Mouse (Mus musculus): ENCODE measurements at regions not wholly inside any gene's neighbourhood (a gene's known extent, or its start where the extent isn't known, plus 50 kb on each side); places are given as distances from the start of the nearest gene placed in this dataset.
"Not testable (repeated sequence)": the region's sequence is repeated elsewhere in the genome, so short reads cannot be mapped to it uniquely, and the experiment has no call there.

DNA sequence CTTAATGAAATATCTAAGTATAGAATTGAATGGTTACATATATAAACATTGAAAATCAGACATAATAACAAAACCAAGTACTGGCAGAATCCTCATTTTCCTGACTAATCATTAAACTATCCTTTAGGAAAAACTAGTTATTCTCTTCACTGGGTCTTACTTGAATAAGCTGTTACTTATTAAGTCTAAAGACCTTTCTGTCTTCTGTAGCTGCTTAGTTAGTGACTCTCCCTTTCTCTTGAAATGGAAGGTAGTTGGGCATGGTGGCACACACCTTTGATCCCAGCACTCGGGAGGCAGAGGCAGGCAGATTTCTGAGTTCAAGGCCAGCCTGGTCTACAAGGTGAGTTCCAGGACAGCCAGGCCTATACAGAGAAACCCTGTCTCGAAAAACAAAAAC is 135.9 kb upstream of the Abcb5 start:
- not testable (repeated sequence) for DNase-seq (ENCODE audit: low read depth, low spot score)

DNA sequence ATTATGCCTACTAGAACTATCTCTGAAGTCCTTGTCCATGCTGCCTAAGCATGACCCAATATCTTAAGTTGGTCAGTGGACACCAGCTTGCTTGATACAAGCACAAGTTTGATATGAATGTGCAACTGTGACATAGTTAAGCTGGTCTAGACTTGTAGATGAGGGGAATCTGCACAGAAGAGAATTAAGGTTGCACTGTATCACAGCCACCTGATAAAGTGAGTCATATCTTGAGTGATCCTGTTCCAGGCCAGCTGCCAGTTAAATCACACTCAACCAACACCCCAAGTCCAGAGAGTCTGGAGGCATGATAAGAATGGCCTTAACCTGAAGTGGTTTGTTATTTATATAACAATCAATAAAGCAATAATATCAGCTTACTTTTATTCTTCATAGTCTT is 133.5 kb upstream of the Abcb5 start:
- DNase-seq (ENCODE audit: low read depth, low spot score) = no peak

- no peak for DNase-seq (ENCODE audit: low read depth, low spot score)
Observed at GRCm38 (mm10) chr12:119097814-119098213, 131.6 kb upstream of the Abcb5 start.

DNA sequence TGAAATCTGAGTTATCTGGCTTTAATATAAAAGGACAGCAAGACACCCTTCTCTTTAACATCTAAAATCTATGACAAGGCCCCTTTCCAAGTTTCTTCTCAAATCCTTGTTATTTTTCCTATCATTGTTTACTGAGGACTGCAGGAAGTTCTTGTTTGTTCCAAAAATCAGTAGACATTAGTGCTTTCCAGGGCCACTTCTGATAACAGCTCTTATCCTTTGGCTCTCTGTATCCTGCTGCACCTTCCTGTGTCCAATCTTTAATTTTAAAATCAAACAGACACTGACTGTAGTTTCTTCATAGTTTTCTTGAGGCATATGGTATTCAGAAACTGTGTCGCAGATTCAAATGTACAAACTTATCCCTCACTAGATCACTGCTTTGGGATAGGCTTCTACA is 128.1 kb upstream of the Abcb5 start:
- no peak for DNase-seq (ENCODE audit: low read depth, low spot score)

- no peak for DNase-seq (ENCODE audit: low read depth, low spot score)
Observed at GRCm38 (mm10) chr12:119093402-119093801, 127.2 kb upstream of the Abcb5 start.

DNA sequence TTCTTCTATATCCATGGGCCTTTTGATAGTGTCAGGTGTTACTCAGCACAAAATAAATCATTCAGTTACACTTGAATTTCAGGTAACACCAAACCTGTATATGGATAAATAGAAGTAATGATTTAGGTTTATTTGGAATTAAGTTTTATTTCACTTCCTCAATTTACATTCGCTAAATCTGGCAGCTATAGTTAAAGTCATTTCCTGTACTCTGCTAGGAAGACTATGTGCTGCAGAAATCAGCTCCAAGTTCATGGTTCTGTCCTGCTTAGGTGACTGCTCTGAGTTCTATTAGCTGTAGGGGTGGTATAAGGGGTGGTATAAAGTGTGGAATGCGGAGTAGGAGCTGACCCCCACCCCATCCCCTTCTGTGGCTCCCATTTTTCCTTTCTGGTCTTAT is 123.1 kb upstream of the Abcb5 start:
- no peak for DNase-seq (ENCODE audit: low read depth, low spot score)

DNA sequence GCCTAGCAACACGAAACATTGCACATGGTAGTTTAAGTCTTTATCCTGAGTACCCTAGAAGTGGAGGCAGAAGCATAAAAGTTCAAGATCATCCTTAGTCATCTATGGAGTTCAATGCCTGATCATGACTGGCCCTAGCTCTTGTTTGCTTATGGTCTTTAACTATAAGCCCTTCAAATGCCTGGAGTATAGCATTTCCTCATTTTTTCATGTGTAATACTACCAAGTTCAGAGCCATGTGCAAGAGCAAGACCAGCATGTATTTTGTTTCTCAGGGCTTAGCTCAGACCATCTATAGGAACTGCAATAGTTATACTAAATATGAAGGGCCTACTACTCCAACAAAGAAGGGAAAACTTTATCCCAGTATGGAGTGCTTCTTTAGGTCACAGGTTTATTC is 122.4 kb upstream of the Abcb5 start:
- no peak for DNase-seq (ENCODE audit: low read depth, low spot score)

GRCm38 (mm10) chr12:119084814-119085213 is 118.6 kb upstream of the Abcb5 start:
- no peak for DNase-seq (ENCODE audit: low read depth, low spot score)

DNA sequence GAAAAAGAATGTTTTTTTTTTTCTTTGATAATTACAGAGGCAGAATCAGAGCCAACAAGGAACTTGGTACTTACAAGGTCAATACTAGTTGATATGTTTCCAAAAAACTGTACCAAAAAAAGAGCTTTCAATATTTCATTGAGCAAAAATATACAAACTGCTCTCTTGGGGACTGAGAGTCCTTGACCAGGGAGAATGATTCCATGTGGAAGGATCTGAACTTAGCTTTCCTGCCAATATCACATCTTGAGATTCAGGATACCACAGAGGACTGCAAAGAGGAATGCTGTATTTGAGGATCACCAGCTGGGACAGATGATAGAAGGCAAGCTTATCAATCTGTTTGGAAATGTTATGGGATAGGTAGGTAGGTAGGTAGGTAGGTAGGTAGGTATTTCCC is 116.6 kb upstream of the Abcb5 start:
- no peak for DNase-seq (ENCODE audit: low read depth, low spot score)

GRCm38 (mm10) chr12:119075825-119076224 is 109.6 kb upstream of the Abcb5 start:
- DNase-seq (ENCODE audit: low read depth, low spot score) = no peak

DNA sequence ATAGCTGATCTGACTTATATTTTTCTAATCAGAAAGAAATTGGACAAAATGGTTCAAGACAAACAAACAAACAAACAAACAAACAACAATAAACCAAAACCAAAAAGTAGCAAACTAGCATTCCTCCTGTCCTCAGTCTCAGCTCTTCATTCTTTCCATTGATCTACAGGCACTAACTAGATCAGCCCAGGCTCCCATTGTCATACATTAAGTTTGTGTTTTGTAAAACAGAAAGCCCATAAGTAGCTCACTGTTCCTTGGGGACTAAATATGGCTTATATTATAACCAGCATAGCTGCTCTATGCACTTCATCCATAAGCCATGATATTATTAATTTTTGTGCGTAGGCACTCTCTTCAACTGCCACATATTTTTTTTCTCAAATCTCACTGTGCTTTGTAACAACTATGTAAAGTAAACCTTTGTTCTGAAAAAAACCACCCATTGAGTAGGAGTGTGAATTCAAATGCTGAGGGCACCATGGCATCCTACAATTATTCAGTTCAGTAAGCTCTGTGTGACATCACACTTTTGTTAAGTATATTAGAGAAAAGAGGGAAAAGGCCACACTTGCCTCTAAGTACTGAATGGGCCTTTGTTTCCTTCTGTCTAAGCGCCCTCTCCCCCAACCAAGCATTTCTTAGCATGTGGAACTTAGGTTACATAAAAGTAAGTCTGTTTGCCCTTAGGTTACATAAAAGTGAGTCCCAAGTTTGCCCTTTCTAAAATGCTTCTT is 108.7 kb upstream of the Abcb5 start:
- DNase-seq (ENCODE audit: low read depth, low spot score) = no peak

GRCm38 (mm10) chr12:119074147-119074546 is 107.9 kb upstream of the Abcb5 start:
- no peak for DNase-seq (ENCODE audit: low read depth, low spot score)

DNA sequence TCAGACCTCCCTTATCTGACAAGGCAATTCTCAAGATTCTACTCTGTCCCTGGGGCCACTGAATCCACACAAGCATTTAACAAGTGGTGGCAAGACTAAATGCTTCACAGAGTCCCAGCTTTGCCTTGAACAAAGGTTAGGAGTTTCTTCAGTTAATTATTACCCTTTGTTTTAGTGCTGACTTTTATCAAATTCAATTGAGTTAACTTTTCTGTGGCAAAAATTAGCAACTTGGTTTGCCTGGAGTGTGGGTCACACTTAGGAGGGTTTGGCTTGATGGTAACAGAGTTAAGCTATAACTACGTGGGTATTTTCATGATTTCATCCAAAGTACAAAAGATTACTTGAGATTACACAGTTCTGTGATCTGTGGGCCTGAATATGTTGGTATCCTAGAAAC is 104.7 kb upstream of the Abcb5 start:
- DNase-seq (ENCODE audit: low read depth, low spot score) = no peak

GRCm38 (mm10) chr12:119070446-119070845 is 104.2 kb upstream of the Abcb5 start:
- DNase-seq (ENCODE audit: low read depth, low spot score) = no peak

- DNase-seq (ENCODE audit: low read depth, low spot score) = no peak
Observed at GRCm38 (mm10) chr12:119069747-119070146, 103.5 kb upstream of the Abcb5 start.

DNA sequence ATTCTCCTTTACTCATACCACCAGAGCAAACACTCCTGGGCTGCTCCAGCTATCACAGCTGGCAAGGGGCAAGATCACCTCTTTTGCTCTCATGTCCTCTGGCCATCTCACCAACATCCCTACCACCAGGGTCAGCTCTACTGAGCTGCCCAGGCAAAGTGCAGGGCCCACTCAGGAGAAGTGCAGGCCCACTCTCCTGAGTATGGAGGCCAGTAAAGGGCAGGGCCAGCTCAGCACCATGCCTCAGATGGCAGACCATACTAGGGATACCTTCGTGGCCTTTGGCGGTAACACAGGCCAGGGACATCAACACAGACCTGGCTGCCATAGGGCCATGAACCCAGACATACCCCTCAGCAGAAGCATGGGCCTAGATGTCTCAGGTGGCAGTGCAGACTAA is 101.9 kb upstream of the Abcb5 start:
- no peak for DNase-seq (ENCODE audit: low read depth, low spot score)

DNA sequence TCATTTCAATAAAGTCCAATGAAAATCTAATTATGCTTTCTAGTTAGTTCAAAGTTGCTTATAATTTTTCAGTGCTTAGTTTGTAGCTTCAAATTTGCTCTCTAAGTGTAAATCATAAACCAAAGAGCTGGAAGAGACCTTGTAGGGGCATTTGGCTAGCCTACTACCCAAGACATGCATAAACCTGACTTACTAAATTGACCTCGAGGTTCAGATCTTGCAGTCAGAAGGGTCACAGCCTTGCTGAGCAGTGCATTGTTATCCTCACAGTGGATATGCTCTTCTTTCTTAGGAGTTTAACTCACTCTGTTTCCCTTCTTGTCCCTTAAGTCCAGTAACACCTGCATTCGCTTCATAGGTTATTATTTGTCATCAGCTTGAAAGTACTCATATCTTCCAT is 96.7 kb upstream of the Abcb5 start:
- no peak for DNase-seq (ENCODE audit: low read depth, low spot score)

DNA sequence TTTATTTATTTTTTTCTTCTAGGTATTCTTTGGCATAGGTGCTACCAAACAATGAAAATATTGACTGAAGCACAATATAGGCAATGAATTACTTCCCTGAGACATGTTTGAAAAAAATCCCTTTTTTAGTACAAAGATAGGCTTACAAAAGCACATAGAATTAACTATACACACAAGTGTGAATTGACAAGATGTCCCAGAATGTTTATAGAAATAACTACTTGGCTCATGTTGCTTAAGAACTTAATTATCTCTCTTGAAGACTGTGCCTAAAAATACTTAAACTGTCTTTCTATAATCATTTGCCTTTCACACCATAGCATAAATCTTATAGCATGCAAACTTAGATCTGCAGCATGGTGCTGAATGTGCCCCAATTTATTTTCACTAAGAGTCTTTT is 96.3 kb upstream of the Abcb5 start:
- no peak for DNase-seq (ENCODE audit: low read depth, low spot score)

GRCm38 (mm10) chr12:119054560-119054959 is 88.3 kb upstream of the Abcb5 start:
- no peak for DNase-seq (ENCODE audit: low read depth, low spot score)

DNA sequence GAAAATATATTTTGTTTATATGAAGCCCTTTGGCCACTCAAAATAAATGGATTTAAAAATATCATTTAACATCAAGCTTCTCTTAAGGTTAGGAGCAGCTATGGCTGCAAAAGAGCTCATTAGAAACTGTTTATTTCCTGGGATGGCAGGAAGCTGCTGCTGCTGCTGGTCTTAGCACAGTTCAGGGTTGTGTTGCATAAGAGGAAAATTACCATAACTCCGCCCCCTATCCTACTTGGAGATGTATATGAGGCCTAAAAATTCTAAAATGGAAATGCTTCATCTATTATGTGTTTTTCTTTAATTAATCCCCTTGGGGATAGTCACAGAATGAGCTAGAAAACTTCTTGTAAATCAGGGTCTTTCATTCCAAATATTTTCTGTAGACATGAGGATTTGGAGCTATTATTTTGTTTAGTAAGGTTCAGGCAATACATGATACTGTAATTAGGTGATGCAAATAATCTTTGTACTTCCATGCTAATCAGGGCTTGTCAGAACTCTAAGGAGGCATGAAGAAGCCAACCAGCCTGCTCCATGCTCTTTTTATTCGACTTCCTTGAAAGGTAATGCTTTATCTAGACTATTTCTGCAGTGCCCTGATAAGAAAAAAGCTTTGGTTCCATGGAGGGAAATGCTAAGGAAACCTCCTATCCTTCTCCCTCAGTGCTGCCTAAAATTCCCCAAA is 85.6 kb upstream of the Abcb5 start:
- no peak for DNase-seq (ENCODE audit: low read depth, low spot score)

- DNase-seq (ENCODE audit: low read depth, low spot score) = peak; percentile 9
Observed at GRCm38 (mm10) chr12:119038306-119038705, 72.1 kb upstream of the Abcb5 start.

DNA sequence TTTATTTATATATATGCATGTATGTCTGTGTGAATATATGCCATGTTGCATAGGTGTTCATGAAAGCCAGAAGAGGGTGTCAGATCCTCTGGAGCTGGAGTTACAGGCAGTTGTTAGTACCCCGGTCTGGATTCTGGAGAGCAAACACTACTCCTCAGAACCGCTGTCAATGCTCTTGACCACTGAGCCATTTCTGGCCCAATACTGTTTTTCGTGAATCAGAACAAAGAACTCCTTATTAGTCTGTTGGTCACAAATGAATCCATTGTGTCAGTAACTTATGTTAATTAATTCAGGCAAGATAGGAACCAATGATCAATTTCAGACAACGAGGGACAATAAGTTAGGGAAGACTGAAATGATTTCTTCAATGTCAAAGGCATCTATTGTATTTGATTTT is 68.6 kb upstream of the Abcb5 start:
- no peak for DNase-seq (ENCODE audit: low read depth, low spot score)

GRCm38 (mm10) chr12:119028711-119029110 is 62.5 kb upstream of the Abcb5 start:
- no peak for DNase-seq (ENCODE audit: low read depth, low spot score)

Measured in A20 (cell line).